Mouse (Mus musculus) lung, postnatal 25 days (tissue): Measurements from ENCODE around the gene Dmxl2.

ENCODE experiments used
- DNase-seq: peaks from one replicate; pipeline ENCODE4 v3.0.0; 2022; ENCODE audit warnings: low spot score

Gene Dmxl2

GRCm38 (mm10) chr9:54501453-54502110 is at the start of gene Dmxl2:
Dmxl2 (minus strand) TSS chr9:54501626.
- peak; percentile 90 for DNase-seq

- DNase-seq = no peak
Measured at GRCm38 (mm10) chr9:54549433-54549832, 48.0 kb upstream of the Dmxl2 start.

- DNase-seq = peak; percentile 54
Measured at GRCm38 (mm10) chr9:54547536-54547935, 46.1 kb upstream of the Dmxl2 start.

GRCm38 (mm10) chr9:54544954-54545315 is 43.5 kb upstream of the Dmxl2 start:
- no peak for DNase-seq

- DNase-seq = no peak
Measured at GRCm38 (mm10) chr9:54544212-54544953, 43.0 kb upstream of the Dmxl2 start.

- DNase-seq = no peak
Measured at GRCm38 (mm10) chr9:54540801-54541200, 39.4 kb upstream of the Dmxl2 start.

GRCm38 (mm10) chr9:54538684-54539083 is 37.3 kb upstream of the Dmxl2 start, which contains the start of gene Sh2d7:
Sh2d7 (plus strand) TSS chr9:54538984.
- no peak for DNase-seq

- DNase-seq = no peak
Measured at GRCm38 (mm10) chr9:54538244-54538643, 36.8 kb upstream of the Dmxl2 start.

GRCm38 (mm10) chr9:54537480-54537879 is 36.1 kb upstream of the Dmxl2 start:
- DNase-seq = no peak

GRCm38 (mm10) chr9:54537030-54537429 is 35.6 kb upstream of the Dmxl2 start:
- DNase-seq = no peak

GRCm38 (mm10) chr9:54536236-54536635 is 34.8 kb upstream of the Dmxl2 start:
- no peak for DNase-seq

GRCm38 (mm10) chr9:54533975-54534374 is 32.5 kb upstream of the Dmxl2 start:
- DNase-seq = no peak

GRCm38 (mm10) chr9:54532926-54533325 is 31.5 kb upstream of the Dmxl2 start:
- no peak for DNase-seq

GRCm38 (mm10) chr9:54531421-54531820 is 30.0 kb upstream of the Dmxl2 start:
- no peak for DNase-seq

- no peak for DNase-seq
Measured at GRCm38 (mm10) chr9:54530836-54531235, 29.4 kb upstream of the Dmxl2 start.

GRCm38 (mm10) chr9:54529950-54530349 is 28.5 kb upstream of the Dmxl2 start:
- DNase-seq = no peak

GRCm38 (mm10) chr9:54527694-54528093 is 26.3 kb upstream of the Dmxl2 start:
- no peak for DNase-seq

GRCm38 (mm10) chr9:54520286-54520685 is 18.9 kb upstream of the Dmxl2 start:
- no peak for DNase-seq

- no peak for DNase-seq
Measured at GRCm38 (mm10) chr9:54518921-54519320, 17.5 kb upstream of the Dmxl2 start.

GRCm38 (mm10) chr9:54515991-54516390 is 14.6 kb upstream of the Dmxl2 start:
- no peak for DNase-seq

GRCm38 (mm10) chr9:54502873-54503272 is 1.4 kb upstream of the Dmxl2 start:
- DNase-seq = no peak

- DNase-seq = no peak
Measured at GRCm38 (mm10) chr9:54502111-54502495, 677 bp upstream of the Dmxl2 start.

- DNase-seq = no peak
Measured at GRCm38 (mm10) chr9:54500832-54501452, 484 bp downstream of the Dmxl2 start.
